Mouse (Mus musculus) olfactory bulb, adult 2 months (tissue): ENCODE results near the gene Ccdc136.

Experiments
- CTCF ChIP-seq: fragments of 200-500 bp; IDR thresholded peaks from 2 replicates; pipeline ENCODE4 v1.5.1; 2012; ENCODE audit warnings: low read depth, mild to moderate bottlenecking, low read length, moderate library complexity; ENCODE audit not compliant: insufficient read depth
- POLR2A ChIP-seq: fragments of 200-500 bp; IDR thresholded peaks from 2 replicates; pipeline ENCODE4 v1.6.1; 2012; ENCODE audit warnings: mild to moderate bottlenecking, low read depth, low read length, moderate library complexity; ENCODE audit not compliant: insufficient read depth

DNA sequence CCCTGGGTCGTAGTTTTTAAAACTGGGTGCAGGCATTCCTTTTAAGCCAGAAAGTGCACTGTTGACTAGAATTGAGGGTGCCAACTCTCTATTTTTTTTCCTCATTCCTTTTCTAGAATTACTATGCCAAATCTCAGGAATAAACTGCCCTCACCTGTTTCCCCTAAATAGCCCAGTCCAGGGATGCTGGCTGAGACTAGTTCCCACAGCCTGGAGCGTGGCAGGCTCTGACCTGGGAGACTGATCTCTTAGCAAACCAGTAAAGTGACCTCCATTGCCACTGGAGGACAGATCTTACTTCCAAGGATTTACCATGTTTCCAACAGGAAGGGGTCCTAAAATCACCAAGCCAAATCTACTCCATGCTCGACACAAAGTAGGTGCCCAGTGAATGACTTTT is 72.7 kb downstream of the Ccdc136 start:
- TF ChIP-seq CTCF = no peak
- TF ChIP-seq POLR2A = no peak
